Mouse (Mus musculus) embryonic facial prominence, embryonic 11.5 days (tissue): ENCODE results near the gene Rab1a. TPM values are rescaled to one million over a fixed set of nuclear protein-coding genes. Genes with fewer than 3 reads are reported as not detected.

ENCODE experiments used
- ATAC-seq: fragments of 200-750 bp; cut with Nextera tagmentation; replicated peaks from 2 replicates; pipeline ENCODE4 v1.8.0; 2017; ENCODE audit warnings: low read depth; ENCODE audit not compliant: insufficient number of reproducible peaks, low FRiP score, low TSS enrichment
- DNase-seq: peaks from one replicate; pipeline ENCODE4 v3.0.0-alpha.2; 2015; ENCODE audit warnings: low spot score
- H3K27ac ChIP-seq: fragments of 300-500 bp; sonication (generic); replicated peaks from 2 replicates; pipeline ENCODE4 v1.5.1; 2014; ENCODE audit warnings: mild to moderate bottlenecking, low read depth, low read length, control low read depth
- H3K27me3 ChIP-seq: fragments of 300-500 bp; sonication (generic); 2 replicates; pipeline ENCODE4 v1.6.1; 2014; ENCODE audit warnings: mild to moderate bottlenecking, low read length, moderate library complexity, mixed read lengths; ENCODE audit not compliant: control insufficient read depth, insufficient read depth
- H3K36me3 ChIP-seq: fragments of 300-500 bp; sonication (generic); replicated peaks from 2 replicates; pipeline ENCODE4 v1.6.1; 2014; ENCODE audit warnings: low read depth, mild to moderate bottlenecking, low read length, moderate library complexity, mixed read lengths; ENCODE audit not compliant: control insufficient read depth, insufficient read depth
- H3K4me1 ChIP-seq: fragments of 300-500 bp; sonication (generic); 2 replicates; pipeline ENCODE4 v1.6.1; 2014; ENCODE audit warnings: low read length, mixed read lengths; ENCODE audit not compliant: control insufficient read depth, insufficient read depth
- H3K4me2 ChIP-seq: fragments of 300-500 bp; sonication (generic); 2 replicates; pipeline ENCODE4 v1.6.1; 2014; ENCODE audit warnings: low read depth, mild to moderate bottlenecking, control low read depth, low read length, moderate library complexity
- H3K4me3 ChIP-seq: fragments of 300-500 bp; sonication (generic); 2 replicates; pipeline ENCODE4 v1.5.1; 2014; ENCODE audit warnings: low read depth, low read length, control low read depth
- H3K9ac ChIP-seq: fragments of 300-500 bp; sonication (generic); replicated peaks from 2 replicates; pipeline ENCODE4 v1.6.1; 2014; ENCODE audit warnings: mild to moderate bottlenecking, control low read depth, low read length
- H3K9me3 ChIP-seq: fragments of 300-500 bp; sonication (generic); replicated peaks from 2 replicates; pipeline ENCODE4 v1.6.1; 2016; ENCODE audit warnings: mild to moderate bottlenecking, low read length, inconsistent platforms, mixed read lengths; ENCODE audit not compliant: control insufficient read depth
- WGBS: fragments of 180-500 bp; shearing (Covaris S2); extraction: QIAGEN DNeasy Blood & Tissue Kit; methylation state at CpG from one replicate; pipeline ENCODE4 v1.1.7; 2014; 5-methylcytosine and 5-hydroxymethylcytosine counted together
- polyA plus RNA-seq: library from polyadenylated mRNA; unstranded; fragments of >200 nt; fragmentation: Nextera tagmentation; extraction: Ambion mirVana; gene quantifications from 2 replicates; pipeline ENCODE4 v1.2.1, GENCODE M21; 2014

Rab1a gene
- polyA plus RNA-seq, 1 experiment from 2014 or later, result 251 TPM

DNA sequence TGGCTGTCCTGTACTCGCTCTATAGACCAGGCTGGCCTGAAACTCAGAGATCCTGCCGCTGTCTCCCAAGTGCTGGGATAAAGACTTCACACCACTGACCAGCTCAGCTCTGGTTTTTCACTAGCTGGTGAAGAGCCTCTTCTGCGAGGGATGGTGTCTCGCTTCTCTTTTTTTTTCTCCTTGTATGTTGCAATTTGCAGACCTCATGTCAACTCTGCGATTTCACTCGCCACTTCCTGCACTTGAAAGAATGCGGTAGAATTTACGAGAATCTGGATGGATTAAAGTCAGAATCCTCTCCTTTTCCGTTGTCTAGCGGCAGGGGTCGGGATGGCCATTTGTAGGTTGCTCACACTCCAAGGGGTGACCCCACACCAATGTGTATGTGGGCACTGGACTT is 32.3 kb upstream of the Rab1a start:
- Histone ChIP-seq H3K4me2 (no peak overlapping the region), H3K9me3 (no peaks in the 10 kb centered on the region), H3K27ac (no peak overlapping the region), H3K27me3 (no peaks in the 10 kb centered on the region), H3K4me3 (no peak overlapping the region), H3K4me1 (no peaks in the 10 kb centered on the region), H3K9ac (no peak overlapping the region), H3K36me3 (no peaks in the 10 kb centered on the region)
- 89% methylated on average over 11 of the region's 11 CpGs for WGBS
- DNase-seq, result no peak
- ATAC-seq, result no peak

GRCm38 (mm10) chr11:20187271-20187670 is 14.0 kb upstream of the Rab1a start:
- H3K4me1 ChIP-seq, result no peaks in the 10 kb centered on the region
- H3K4me3 ChIP-seq, result no peak overlapping the region
- no peaks in the 10 kb centered on the region for H3K36me3 ChIP-seq
- no peaks in the 10 kb centered on the region for H3K9me3 ChIP-seq
- H3K27ac ChIP-seq, result no peak overlapping the region
- DNase-seq, result no peak
- no peaks in the 10 kb centered on the region for H3K27me3 ChIP-seq
- no peak for ATAC-seq
- H3K4me2 ChIP-seq, result no peak overlapping the region
- H3K9ac ChIP-seq, result no peak overlapping the region
- WGBS, result 76% methylated on average over 6 of the region's 6 CpGs

GRCm38 (mm10) chr11:20193100-20193736 is 8.0 kb upstream of the Rab1a start:
- Histone ChIP-seq H3K4me3 (no peak overlapping the region), H3K36me3 (no peaks in the 10 kb centered on the region), H3K27me3 (no peaks in the 10 kb centered on the region), H3K27ac (no peak overlapping the region), H3K4me1 (no peaks in the 10 kb centered on the region), H3K9ac (no peak overlapping the region), H3K4me2 (no peak overlapping the region), H3K9me3 (no peaks in the 10 kb centered on the region)
- DNase-seq, result no peak
- ATAC-seq, result no peak
- 78% methylated on average over 4 of the region's 4 CpGs for WGBS

- DNase-seq, result peak; percentile 51
- peak; percentile 26 for ATAC-seq
- Histone ChIP-seq H3K9me3 (no peaks in the 10 kb centered on the region), H3K27ac (peak overlapping the region; percentile 91), H3K36me3 (no peaks in the 10 kb centered on the region), H3K4me1 (no peaks in the 10 kb centered on the region), H3K4me3 (peak overlapping the region; percentile 99), H3K4me2 (peak overlapping the region; percentile 38), H3K27me3 (no peaks in the 10 kb centered on the region), H3K9ac (peak overlapping the region; percentile 96)
- WGBS, result under 1% methylated on average over 33 of the region's 40 CpGs
Observed at GRCm38 (mm10) chr11:20201661-20202101, 449 bp downstream of the Rab1a start.

DNA sequence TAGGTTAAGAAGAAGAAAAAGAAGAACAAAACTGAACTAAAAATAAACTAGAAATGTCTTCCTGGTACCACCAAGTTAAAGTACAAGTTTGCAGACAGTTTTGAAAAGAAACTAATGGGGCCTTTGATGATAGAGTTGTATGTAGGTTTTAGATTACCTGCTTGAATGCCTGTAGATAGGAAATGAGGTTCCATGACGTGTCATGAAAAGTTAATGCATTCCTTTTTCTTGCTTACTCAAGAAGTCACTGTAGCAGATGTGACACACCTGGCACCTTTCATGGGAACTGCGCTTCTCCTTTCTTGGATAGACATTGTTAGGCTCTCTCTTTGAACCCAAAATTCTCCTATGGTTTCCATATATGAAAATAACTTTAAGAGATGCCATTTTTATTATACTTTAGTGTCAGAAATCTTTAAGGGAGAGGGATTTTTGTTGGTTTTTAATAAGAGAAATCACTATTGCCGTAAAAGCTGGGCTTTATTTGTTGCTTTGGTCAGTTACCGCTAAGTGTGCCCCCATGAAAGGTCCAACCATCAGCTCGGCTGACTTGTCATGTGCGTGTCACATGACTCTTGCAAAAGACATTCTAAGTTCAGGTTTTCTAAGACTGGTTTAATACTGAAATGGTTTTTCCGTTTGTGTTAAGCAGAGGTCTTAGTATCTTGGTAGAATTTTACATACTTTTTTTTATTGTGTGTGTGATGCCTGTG is 1.2 kb downstream of the Rab1a start:
- H3K4me2 ChIP-seq, result peak overlapping the region; percentile 38
- ATAC-seq, result no peak
- peak overlapping the region; percentile 99 for H3K4me3 ChIP-seq
- 62% methylated on average over 7 of the region's 7 CpGs for WGBS
- DNase-seq, result no peak
- no peaks in the 10 kb centered on the region for H3K9me3 ChIP-seq
- no peaks in the 10 kb centered on the region for H3K27me3 ChIP-seq
- peak overlapping the region; percentile 96; the same call in 1 of the 2 replicates for H3K9ac ChIP-seq
- no peaks in the 10 kb centered on the region for H3K4me1 ChIP-seq
- H3K36me3 ChIP-seq, result no peaks in the 10 kb centered on the region
- no peak overlapping the region for H3K27ac ChIP-seq

DNA sequence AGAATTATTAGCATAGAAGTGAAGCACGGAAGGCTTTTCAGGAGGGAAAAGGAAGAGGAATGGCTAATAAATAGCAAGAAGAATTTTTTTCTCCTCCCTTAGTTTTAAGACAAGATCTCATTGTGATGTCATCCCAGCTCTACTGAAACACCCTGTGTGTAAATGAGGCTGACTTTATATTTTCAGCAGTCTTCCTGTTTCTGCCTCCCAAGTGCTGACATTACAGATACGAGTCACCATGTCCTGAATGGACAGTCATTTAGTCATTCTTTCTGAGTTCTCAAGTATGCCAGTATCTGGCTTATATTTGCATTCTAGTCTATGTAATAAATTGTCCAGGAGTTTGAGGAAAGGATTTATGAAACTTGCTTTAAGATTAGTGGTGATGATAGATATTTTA is 3.1 kb downstream of the Rab1a start:
- Histone ChIP-seq H3K9ac (no peak overlapping the region), H3K27ac (no peak overlapping the region), H3K36me3 (no peaks in the 10 kb centered on the region), H3K4me1 (no peaks in the 10 kb centered on the region), H3K27me3 (no peaks in the 10 kb centered on the region), H3K4me2 (no peak overlapping the region), H3K9me3 (no peaks in the 10 kb centered on the region), H3K4me3 (no peak overlapping the region)
- no peak for ATAC-seq
- 83% methylated on average over 2 of the region's 2 CpGs for WGBS
- no peak for DNase-seq

DNA sequence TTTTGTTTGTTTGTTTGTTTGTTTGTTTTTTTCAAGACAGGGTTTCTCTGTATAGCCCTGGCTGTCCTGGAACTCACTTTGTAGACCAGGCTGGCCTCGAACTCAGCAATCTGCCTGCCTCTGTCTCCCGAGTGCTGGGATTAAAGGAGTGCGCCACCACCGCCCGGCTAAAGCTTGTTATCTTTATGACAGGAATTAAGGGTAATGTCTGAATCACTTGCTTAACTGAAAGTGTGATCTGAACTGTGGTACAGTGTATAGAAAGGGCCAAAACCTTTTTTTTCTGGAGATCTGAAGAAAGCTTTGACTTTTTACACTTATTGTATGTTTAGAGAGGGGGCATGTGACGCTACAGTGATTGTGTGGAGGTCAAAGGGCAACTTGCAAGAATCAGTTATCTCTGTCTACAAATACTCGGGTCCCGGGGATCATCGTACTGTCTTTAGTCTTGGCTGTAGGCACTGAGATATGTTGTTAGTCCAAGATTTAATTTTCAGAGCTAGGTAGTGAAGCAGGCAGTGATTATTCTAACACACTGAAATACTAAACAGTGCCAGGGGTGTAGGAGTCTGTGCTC is 3.7 kb downstream of the Rab1a start:
- Histone ChIP-seq H3K9ac (no peak overlapping the region), H3K4me2 (no peak overlapping the region), H3K9me3 (no peaks in the 10 kb centered on the region), H3K27me3 (no peaks in the 10 kb centered on the region), H3K4me3 (no peak overlapping the region), H3K4me1 (no peaks in the 10 kb centered on the region), H3K36me3 (no peaks in the 10 kb centered on the region), H3K27ac (0 out of 2 replicates have a peak overlapping the region, but pooled peaks have one; percentile 28)
- no peak for DNase-seq
- 84% methylated on average over 9 of the region's 9 CpGs for WGBS
- ATAC-seq, result no peak

GRCm38 (mm10) chr11:20205538-20205937 is 4.3 kb downstream of the Rab1a start:
- Histone ChIP-seq H3K27ac (0 out of 2 replicates have a peak overlapping the region, but pooled peaks have one; percentile 28), H3K27me3 (no peaks in the 10 kb centered on the region), H3K4me3 (no peak overlapping the region), H3K9ac (no peak overlapping the region), H3K9me3 (no peaks in the 10 kb centered on the region), H3K4me2 (no peak overlapping the region), H3K4me1 (no peaks in the 10 kb centered on the region), H3K36me3 (no peaks in the 10 kb centered on the region)
- 87% methylated on average over 4 of the region's 4 CpGs for WGBS
- no peak for DNase-seq
- ATAC-seq, result no peak
